10 mouse cellular contexts compared by ENCODE assay signal in genomic region chr4:135244335-135244734, GRCm38 (mm10). TPM values are rescaled to one million over a fixed set of nuclear protein-coding genes. Genes with fewer than 3 reads are reported as not detected.
DNase-seq lines count a peak whose midpoint lies in the region; ATAC-seq lines count a peak whose summit lies in the region.
"Had no signal": no experiment of that assay in that cellular context is flagged by ENCODE, and none has a peak within 500 bp of the region (broad histone marks: within the 10 kb centered on the region; RNA-seq: fewer than 3 reads in every experiment).

No protein-coding gene starts in this region.

- no peaks in the 10 kb centered on the region; the same call in 1 of the 2 replicates for H3K36me3 ChIP-seq in liver, embryonic 11.5 days (ENCODE audit: control insufficient read depth, insufficient read depth, low read length)
- H3K36me3 ChIP-seq in liver, embryonic 12.5 days: peaks cover 13% of the 10 kb centered on the region
- H3K36me3 ChIP-seq in forebrain, embryonic 13.5 days (ENCODE audit: poor library complexity, severe bottlenecking): peaks cover 9% of the 10 kb centered on the region; the same call in 1 of the 2 replicates
- H3K36me3 ChIP-seq: hindbrain, embryonic 15.5 days had no signal

- no peak overlapping the region for H3K9ac ChIP-seq in liver, embryonic 11.5 days (ENCODE audit: low read depth, low read length)
- no peak overlapping the region for H3K9ac ChIP-seq in liver, embryonic 12.5 days
- no peak overlapping the region for H3K9ac ChIP-seq in forebrain, embryonic 13.5 days
- H3K9ac ChIP-seq: hindbrain, embryonic 15.5 days; midbrain, embryonic 12.5 days had no signal

- no peak overlapping the region for H3K27ac ChIP-seq in liver, embryonic 11.5 days (ENCODE audit: low read depth, low read length)
- H3K27ac ChIP-seq in liver, embryonic 12.5 days: peak overlapping the region; percentile 4; the same call in 1 of the 2 replicates
- H3K27ac ChIP-seq in forebrain, embryonic 13.5 days: no peak overlapping the region
- H3K27ac ChIP-seq: hindbrain, embryonic 15.5 days; midbrain, embryonic 12.5 days had no signal

- no peak overlapping the region for H3K4me3 ChIP-seq in liver, embryonic 11.5 days (ENCODE audit: low read depth, low read length)
- H3K4me3 ChIP-seq in liver, embryonic 12.5 days: no peak overlapping the region
- no peak overlapping the region for H3K4me3 ChIP-seq in forebrain, embryonic 13.5 days
- H3K4me3 ChIP-seq: hindbrain, embryonic 15.5 days; midbrain, embryonic 12.5 days had no signal

- no peaks in the 10 kb centered on the region for H3K9me3 ChIP-seq in liver, embryonic 11.5 days (ENCODE audit: control insufficient read depth, low read length)
- H3K9me3 ChIP-seq in liver, embryonic 12.5 days (replicated peaks): peaks cover 4% of the 10 kb centered on the region; the same call in 1 of the 2 replicates
- H3K9me3 ChIP-seq in forebrain, embryonic 13.5 days (replicated peaks): no peaks in the 10 kb centered on the region
- H3K9me3 ChIP-seq: hindbrain, embryonic 15.5 days; midbrain, embryonic 12.5 days had no signal

- ATAC-seq in liver, embryonic 11.5 days (replicated peaks; ENCODE audit: low FRiP score): no peak
- no peak for ATAC-seq in liver, embryonic 12.5 days
- no peak for ATAC-seq in forebrain, embryonic 13.5 days

- peaks cover 66% of the 10 kb centered on the region for H3K4me1 ChIP-seq in liver, embryonic 11.5 days (replicated peaks; ENCODE audit: control insufficient read depth, insufficient read depth, low read length)
- H3K4me1 ChIP-seq in liver, embryonic 12.5 days: peaks cover 95% of the 10 kb centered on the region
- peaks cover 48% of the 10 kb centered on the region for H3K4me1 ChIP-seq in forebrain, embryonic 13.5 days

- WGBS in liver, embryonic 11.5 days: 90% methylated on average over 3 of the region's 3 CpGs
- WGBS in liver, embryonic 12.5 days (ENCODE audit: insufficient replicate concordance): 88% methylated on average over 3 of the region's 3 CpGs
- 97% methylated on average over 3 of the region's 3 CpGs for WGBS in forebrain, embryonic 13.5 days

- no peak overlapping the region for H3K4me2 ChIP-seq in liver, embryonic 11.5 days
- H3K4me2 ChIP-seq in liver, embryonic 12.5 days: no peak overlapping the region
- no peak overlapping the region for H3K4me2 ChIP-seq in forebrain, embryonic 13.5 days
- H3K4me2 ChIP-seq: hindbrain, embryonic 15.5 days; midbrain, embryonic 12.5 days had no signal

- no peaks in the 10 kb centered on the region for H3K27me3 ChIP-seq in liver, embryonic 11.5 days (replicated peaks; ENCODE audit: control insufficient read depth, insufficient read depth, low read length)
- no peaks in the 10 kb centered on the region for H3K27me3 ChIP-seq in liver, embryonic 12.5 days (replicated peaks)
- H3K27me3 ChIP-seq in forebrain, embryonic 13.5 days: no peaks in the 10 kb centered on the region
- H3K27me3 ChIP-seq: hindbrain, embryonic 15.5 days; midbrain, embryonic 12.5 days had no signal

- peak; percentile 55 for DNase-seq in adrenal gland, postnatal 10 days
- no peak for DNase-seq in adrenal gland, postnatal 4 days (ENCODE audit: low spot score in 2 of 2)
- peak; percentile 63 for DNase-seq in liver
- no peak for DNase-seq in liver, embryonic 11.5 days (ENCODE audit: low spot score)
- DNase-seq in spleen, postnatal 4 days (ENCODE audit: low spot score in 2 of 2): peak; percentile 57 to 76
- no peak for DNase-seq in adipocyte (ENCODE audit: low spot score)

RNA-seq across cellular contexts. Expression of gene Clic4, which starts 28.3 kb away (rescaled TPM):
- total RNA-seq in adrenal gland, postnatal 10 days (2021): 100 to 1,000 TPM; 109 to 128 TPM
- 10 to 100 TPM; 83.9 to 96.2 TPM for total RNA-seq in adrenal gland, postnatal 4 days (2021)
- polyA plus RNA-seq in liver, embryonic 11.5 days (2014; fragmentation: Nextera tagmentation; extraction: Ambion mirVana): 149 and 176 TPM in 2 replicates
- 161 and 169 TPM in 2 replicates for polyA plus RNA-seq in liver, embryonic 12.5 days (2016; fragmentation: Nextera tagmentation; extraction: Ambion mirVana)
- 146 and 153 TPM in 2 replicates for polyA plus RNA-seq in forebrain, embryonic 13.5 days (2015; fragmentation: Nextera tagmentation; extraction: Ambion mirVana)

Comparison
In these comparisons a context has a peak if more than half of its experiments do, and no peak if none do; other contexts are left out.
1. DNase-seq: peak in adrenal gland, postnatal 10 days (single experiment), liver (single experiment) and spleen, postnatal 4 days (2 of 2); none in adrenal gland, postnatal 4 days (0 of 2), liver, embryonic 11.5 days (single experiment) and adipocyte (single experiment).